Mouse (Mus musculus): ENCODE data around the gene Kcns1.

Gene Kcns1

DNA sequence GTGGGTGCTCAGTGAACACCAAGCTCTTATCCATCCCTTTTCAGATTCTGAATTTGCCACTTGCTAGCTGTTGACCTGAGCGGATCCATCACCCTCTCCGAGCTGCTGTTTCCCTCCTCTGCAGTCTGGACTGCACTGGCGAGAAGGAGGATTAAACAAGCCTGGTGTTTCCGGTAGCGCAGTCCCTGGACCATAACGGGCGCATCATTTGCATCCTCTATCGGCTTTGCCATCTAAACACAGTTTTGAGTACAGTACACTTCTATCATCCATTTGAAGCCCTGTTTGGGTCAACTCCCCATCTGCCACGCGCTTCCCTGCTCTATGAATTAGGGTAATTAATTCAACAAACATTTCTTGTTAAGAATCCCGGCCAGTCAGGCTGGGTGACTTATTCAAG lies 587 bp downstream of the Kcns1 start:
- no peak for DNase-seq

DNA sequence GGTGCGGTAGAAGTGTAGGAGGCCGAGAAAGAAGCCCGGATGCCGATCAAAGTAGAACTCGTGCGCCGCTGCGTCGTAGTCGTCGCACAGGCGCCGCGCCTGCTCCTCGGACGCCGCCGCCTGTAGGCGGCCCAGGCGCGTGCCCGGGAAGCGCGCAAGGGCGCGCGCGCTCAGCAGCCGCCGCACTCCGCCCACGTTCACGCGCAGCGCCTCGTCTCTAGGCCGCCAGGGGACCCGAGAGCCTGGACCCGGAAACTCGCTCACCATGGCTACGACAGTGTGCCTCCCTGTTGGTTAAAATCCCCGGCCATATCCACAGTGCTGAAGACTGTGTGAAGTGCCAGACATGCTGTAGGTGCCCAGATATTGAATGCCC lies 2.4 kb downstream of the Kcns1 start:
- DNase-seq = no peak

GRCm38 (mm10) chr2:164167752-164168570 lies 3.0 kb downstream of the Kcns1 start:
- DNase-seq = no peak

DNA sequence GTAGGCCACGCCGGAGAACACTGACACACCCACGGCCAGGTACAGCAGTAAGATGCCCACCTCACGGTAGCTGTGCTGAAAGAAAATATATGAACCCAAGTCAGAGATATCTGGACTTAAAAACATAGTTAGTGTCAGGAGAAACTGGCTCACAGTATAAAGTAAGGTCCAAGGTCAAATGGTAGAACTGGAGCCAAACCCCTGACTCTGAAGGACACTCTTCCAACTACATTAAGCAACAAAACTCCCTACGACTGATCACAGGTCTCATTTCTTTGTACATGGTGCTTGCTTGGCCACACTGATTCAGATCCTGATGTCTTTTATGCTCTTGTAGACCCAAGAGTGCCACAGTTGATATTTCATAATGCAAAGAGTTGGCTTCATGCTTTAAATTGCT lies 6.0 kb downstream of the Kcns1 start:
- DNase-seq = no peak

DNA sequence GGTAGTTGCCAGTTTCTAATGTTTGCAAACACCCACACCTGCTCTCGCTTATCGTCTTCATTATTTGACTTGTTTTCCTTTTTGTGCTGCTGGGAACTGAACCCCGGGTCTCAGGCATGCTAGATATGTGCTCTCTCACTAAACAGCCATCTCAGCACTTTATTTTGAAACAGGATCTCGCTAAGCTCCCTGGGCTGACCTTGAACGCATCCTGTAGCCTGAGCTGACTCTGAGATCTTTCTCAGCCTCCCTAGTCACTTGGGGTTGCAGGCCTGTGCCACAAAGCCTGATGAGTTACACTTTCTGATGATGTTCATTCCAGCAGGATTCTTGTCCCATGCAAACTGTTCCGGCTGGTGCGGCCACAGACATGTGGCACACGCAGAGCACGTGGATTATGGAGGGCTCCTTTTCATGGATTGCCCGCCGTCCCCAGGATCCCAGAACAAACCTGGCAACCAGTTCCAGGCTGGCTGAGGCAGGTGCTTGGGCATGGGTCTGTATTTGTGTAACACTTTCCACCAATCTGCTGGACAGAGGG lies 9.3 kb downstream of the Kcns1 start:
- no peak for DNase-seq

DNA sequence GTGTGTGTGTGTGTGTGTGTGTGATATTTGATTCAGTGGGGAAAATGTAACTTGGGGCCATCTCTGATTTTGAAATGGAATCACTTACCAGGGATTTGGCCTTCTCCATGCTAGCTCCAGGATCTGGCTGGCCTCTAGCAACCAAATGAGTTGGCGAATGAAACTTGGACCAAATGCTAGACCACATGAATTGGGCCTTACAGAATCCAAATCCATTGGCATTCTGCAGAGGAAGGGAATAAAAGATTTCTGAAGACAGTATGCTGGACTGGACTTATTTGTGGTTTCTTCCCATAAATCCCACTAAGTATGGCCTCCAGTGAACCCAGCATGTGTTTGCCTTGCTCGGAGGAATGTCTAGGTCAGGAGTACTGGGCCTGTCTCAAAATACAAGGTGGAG lies 12.1 kb downstream of the Kcns1 start:
- DNase-seq = no peak

DNA sequence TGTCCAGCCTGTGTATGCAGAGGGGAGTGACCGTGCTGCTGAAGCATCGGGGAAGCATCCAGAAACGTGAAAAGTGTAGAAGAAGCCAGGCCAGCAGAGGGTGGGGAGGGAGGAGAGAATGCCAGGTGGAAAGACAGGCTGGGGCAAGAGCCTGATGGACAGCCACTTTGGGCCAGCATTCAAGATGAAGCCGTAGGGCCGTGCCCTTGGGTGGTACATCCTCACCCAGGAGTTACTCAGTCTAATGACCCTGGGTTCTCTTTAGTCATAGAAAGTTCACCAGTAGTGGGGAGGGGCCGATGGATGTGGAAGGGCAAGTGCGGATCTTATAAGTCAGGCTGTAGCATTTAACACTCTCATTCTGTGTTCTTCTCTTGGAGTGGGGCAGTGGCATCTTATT lies 14.8 kb downstream of the Kcns1 start:
- DNase-seq = no peak

- DNase-seq = peak; percentile 39
Observed at GRCm38 (mm10) chr2:164154007-164154406, 16.9 kb downstream of the Kcns1 start.

DNA sequence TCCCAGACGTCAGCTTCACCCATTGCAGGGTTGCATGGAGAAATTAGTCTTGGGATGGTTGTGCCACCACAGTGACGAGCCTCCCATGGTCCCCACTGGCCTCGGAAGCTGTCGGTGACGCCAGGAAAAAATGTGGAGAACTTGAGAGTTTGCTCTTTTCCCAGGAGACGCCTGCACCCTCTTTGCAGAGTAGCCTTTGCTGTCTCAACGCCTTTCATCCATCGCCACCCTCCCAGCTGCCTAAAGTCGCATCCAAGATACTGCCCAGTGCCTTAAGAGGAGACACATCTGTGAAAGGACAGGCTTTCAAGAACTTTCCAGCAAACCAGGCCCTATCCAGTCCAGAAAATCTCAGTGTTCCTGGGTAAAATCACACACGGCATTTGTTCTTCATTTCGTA lies 18.6 kb downstream of the Kcns1 start:
- no peak for DNase-seq

- DNase-seq = no peak
Observed at GRCm38 (mm10) chr2:164150086-164150760, 20.7 kb downstream of the Kcns1 start.

DNA sequence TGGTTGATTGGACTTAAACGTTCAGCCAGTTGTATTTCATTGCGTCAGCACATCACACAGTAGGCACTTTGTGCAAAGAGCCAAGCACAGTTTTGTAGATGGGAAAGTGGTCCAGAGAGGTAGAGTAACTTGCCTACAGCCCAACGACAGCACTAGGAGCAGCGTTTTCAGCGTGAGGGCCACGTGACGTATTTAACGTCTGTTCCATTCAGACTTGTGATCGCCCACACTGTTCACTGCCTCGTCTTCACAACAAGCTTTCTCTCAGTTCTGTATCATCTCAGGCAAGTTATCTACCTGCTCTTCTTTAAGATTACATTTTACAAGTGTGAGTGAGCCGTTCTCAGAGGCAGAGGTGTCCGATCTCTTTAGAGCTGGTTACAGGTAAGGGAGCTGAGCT lies 24.4 kb downstream of the Kcns1 start:
- DNase-seq = no peak

- DNase-seq = no peak
Observed at GRCm38 (mm10) chr2:164144541-164144940, 26.4 kb downstream of the Kcns1 start.

DNA sequence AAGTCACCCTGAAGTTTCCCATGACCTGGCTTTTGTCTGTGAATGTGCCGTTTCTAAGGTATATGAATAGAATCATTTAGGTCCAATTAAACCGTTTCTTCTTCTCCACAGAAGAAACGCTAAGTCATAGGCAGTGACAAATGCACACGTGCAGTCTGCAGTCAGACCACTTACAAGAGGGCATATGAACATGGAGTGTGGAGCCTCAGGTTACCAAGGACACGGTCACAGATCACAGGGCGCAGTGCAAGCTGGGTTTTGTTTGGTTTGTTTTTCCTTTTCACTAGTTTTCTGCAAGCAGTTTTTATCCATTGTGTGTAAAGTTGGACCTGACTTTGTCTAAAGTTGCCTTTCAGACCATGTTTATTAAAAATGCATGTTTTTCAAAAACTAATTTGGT lies 26.9 kb downstream of the Kcns1 start:
- no peak for DNase-seq

- DNase-seq = no peak
Observed at GRCm38 (mm10) chr2:164142021-164142420, 28.9 kb downstream of the Kcns1 start.

DNA sequence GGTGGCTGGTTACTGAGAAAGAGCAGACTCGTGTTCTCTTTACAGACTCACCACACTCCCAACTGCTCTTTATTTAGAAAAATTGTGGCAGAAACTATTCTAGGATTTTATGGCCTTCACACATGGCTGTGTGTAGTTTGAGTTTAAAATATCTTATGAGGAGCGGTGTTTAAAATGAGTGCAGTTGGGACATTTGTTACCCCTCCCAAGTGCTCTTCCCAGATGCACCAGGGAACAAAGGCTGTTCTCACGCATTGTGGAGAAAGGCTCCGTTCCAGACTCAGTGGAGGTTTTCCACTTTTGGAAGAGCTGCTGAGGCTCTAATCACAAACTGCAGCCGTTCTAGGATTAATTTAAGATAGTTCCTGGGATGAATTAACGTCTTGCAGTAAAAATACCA lies 33.2 kb downstream of the Kcns1 start:
- no peak for DNase-seq

GRCm38 (mm10) chr2:164136393-164136792 lies 34.5 kb downstream of the Kcns1 start:
- no peak for DNase-seq

GRCm38 (mm10) chr2:164135367-164135766 lies 35.5 kb downstream of the Kcns1 start:
- no peak for DNase-seq

DNA sequence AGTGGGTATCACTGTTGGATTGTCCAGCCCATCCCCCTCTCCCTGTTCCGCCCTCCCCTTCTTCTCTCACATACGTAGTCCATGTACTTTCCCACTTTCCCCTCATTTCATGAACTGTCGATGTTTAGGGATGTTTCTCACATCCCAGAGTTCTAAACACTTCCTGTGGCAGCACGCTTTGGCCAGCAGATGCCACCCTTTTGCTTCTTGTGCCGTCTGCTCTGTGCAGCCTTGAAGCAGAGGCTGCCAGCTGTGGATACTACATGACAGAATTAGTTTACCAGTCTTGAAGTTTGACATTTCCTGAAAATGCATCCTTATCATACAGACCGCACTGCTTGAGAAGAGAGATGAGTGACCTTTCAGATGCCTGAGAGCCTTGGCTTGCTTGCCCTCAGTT lies 36.4 kb downstream of the Kcns1 start:
- DNase-seq = no peak

DNA sequence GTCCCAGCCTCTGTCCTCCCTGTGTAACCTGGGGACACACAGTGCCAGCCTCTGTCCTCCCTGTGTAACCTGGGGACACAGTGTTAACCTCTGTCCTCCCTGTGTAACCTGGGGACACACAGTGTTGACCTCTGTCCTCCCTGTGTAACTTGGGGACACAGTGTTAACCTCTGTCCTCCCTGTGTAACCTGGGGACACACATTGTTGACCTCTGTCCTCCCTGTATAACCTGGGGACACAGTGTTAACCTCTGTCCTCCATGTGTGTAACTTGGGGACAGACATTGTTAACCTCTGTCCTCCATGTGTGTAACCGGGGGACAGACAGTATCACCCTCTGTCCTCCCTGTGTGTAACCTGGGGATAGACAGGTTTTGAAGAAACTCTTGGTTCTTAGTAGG lies 39.3 kb downstream of the Kcns1 start:
- no peak for DNase-seq

DNA sequence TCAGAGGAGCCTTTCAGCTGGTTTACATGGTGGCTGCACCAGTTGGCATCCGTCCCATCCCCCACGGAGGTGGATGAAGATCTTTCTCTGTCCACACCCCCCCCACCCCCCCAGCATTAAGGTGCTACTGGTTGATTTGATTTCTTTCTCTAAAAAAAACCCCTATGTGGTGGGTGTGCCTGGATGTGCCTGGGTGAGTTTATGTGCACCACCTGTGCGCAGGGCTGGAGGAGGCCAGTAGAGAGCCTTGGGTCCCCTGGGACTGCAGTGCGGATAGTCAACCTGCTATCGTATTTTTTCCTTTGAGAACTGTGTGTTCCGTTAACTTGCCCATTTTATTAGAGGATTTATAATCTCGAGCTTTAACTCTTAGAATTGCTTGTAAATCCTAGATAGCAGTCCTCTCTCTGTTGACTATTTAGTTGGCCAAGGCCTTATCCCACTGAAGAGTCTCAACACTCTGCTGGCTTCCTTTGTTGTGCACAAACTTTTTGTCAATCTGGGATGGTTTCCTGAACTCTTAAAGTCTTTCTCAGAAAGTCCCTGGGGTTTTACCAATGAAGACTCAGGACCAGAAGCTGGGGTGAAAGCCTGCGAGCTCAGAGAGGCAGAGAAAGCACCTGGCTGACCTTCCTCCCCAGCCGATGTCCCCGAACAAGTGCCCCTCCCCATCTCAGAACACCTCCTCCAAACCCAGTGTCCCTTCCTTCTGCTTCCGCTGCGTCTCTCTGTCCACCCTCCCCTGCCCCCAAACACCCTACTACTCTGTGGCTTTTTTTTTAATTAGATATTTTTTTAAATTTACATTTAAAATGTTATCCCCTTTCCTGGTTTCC lies 42.1 kb downstream of the Kcns1 start:
- DNase-seq = no peak

- no peak for DNase-seq
Observed at GRCm38 (mm10) chr2:164127297-164127696, 43.6 kb downstream of the Kcns1 start.

DNA sequence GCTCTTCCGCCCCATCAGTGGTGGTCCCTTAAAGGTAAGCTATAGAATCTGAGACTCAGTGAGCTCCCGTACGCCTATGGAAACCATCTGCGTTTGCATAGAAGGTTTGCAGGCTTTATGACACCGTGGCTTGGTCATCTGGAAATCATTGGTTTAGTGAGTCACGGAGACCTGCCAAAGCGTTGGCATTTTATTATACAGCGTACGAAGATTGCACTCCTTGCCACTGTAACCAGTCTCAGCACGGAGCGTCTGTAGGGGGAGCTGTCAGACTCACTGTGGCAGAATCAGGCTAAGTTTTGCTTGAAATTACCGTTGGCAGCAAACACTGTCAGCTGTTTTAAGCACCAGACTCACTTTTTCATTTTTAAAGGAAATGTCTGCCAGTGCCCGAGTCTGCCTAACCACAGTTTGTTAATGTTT lies 44.4 kb downstream of the Kcns1 start:
- peak; percentile 31 for DNase-seq

DNA sequence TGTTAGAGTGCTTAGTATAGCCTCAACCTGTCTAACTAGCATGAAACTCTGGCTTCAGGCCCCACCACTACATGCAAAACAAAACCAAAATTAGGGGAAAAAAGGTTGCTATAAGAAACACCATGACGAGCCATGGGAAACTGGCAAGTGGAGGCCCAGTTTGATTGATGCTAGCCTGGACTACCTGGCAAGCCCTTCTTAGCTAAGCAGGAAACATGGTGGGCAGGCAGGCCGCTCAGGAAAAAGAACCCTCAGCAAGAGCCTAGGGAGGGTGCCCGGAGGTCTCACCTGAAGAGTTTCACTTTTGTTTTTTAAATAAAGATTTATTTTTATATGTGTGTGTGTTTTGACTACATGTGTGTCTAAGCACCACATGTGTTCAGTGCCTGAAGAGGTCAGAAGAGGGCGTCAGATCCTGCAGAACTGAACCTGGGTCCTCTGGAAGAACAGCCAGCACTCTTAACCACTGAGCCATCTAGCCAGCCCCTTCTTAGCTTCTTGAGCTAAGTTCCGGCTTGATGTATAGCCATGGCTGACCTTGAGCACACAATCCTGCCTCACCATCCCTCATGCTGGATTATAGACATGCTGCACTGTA lies 47.6 kb downstream of the Kcns1 start:
- no peak for DNase-seq

All from cerebellum, adult 8-10 months (tissue).